Mouse (Mus musculus): Measurements from ENCODE around the gene Wdr13. TPM values are rescaled to one million over a fixed set of nuclear protein-coding genes. Genes with fewer than 3 reads are reported as not detected.
A peak's percentile ranks its signal among the peaks of the same experiment; 100 is the strongest.
"Not testable (repeated sequence)": the region's sequence is repeated elsewhere in the genome, so short reads cannot be mapped to it uniquely, and the experiment has no call there.

Wdr13 gene
- polyA plus RNA-seq, 1 experiment from 2014 or later = 22.8 TPM

DNA sequence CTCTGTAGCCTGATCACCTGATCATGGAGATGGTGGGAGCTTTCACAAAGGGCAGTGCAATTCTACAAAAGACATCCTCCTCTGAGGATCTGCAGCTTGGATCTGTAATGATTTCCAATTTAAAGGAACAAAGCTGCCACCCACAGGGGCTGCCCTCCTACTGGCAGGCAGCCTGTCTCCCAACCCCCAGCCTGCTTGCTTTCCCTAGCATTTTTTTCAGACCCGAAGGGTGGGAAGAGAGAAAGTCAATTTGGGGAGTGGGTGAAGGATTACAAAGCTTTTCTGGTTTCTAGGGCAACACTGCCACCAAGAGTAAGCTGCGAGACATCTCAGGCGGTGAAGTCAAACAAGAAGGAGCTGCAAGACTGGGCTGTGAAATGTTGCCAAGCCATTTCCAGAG, 31.7 kb downstream of the Wdr13 start:
- Histone ChIP-seq H3K36me3 (no peaks in the 10 kb centered on the region), H3K4me2 (no peak overlapping the region; the same call in 1 of the 2 replicates), H3K27ac (replicated peaks) (no peak overlapping the region), H3K4me1 (no peaks in the 10 kb centered on the region), H3K9me3 (no peaks in the 10 kb centered on the region), H3K4me3 (no peak overlapping the region), H3K9ac (peak overlapping the region; percentile 37), H3K27me3 (replicated peaks) (no peaks in the 10 kb centered on the region)
- no peak for ATAC-seq (ENCODE audit: extremely low read depth, insufficient number of reproducible peaks, low FRiP score, low TSS enrichment)
- WGBS = 19% methylated on average over 3 of the region's 3 CpGs

DNA sequence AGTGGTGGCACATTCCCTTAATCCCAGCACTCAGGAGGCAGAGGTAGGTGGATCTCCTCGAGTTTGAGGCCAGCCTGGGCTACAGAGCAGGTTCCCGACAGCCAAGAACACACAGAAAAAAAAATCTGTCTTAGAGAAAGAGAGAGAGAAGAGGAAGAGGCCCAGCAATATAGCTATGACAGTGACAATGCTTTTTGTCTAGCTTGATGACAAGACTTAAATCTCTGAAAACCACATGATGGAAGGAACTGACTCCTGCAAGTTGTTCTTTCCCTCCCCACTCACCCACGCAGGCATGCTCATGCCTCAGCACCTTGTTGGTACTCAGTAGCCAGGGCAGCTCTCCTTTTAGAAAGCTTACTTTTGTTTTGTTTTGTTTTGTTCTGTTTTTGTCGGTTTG, 33.3 kb downstream of the Wdr13 start:
- no peak for ATAC-seq (ENCODE audit: extremely low read depth, insufficient number of reproducible peaks, low FRiP score, low TSS enrichment)
- no peaks in the 10 kb centered on the region for H3K27me3 ChIP-seq (replicated peaks)
- no peaks in the 10 kb centered on the region for H3K36me3 ChIP-seq
- no peak overlapping the region for H3K4me3 ChIP-seq
- no peak overlapping the region for H3K4me2 ChIP-seq
- no peaks in the 10 kb centered on the region for H3K9me3 ChIP-seq
- H3K4me1 ChIP-seq = 0 out of 2 replicates have a peak, but pooled peaks cover 3% of the 10 kb centered on the region
- 60% methylated on average over 4 of the region's 4 CpGs for WGBS
- H3K9ac ChIP-seq = no peak overlapping the region
- H3K27ac ChIP-seq (replicated peaks) = no peak overlapping the region

DNA sequence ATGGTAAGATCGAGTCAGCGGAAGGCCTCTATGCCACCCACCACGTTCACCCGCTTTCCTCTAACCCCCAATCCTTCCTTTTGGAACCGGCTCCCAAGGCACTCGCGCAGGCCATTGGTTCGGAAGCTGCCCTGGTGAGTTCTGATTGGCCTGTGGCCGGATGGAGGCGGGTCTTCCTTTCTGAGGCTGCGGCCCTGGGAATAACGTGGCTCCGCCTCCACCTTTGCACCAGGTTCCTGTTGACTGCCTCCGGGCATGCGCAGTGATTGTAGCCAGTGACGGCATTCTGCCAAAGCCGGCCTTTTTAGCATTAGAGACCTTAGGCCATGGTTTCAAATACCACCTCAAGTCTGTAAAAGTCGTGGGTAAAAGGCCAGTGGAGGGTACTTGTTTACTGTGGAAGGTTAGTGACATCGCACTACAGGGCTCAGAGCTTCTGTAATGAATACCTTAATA, 35.9 kb downstream of the Wdr13 start:
- no peaks in the 10 kb centered on the region for H3K9me3 ChIP-seq
- H3K36me3 ChIP-seq = no peaks in the 10 kb centered on the region
- ATAC-seq (ENCODE audit: extremely low read depth, insufficient number of reproducible peaks, low FRiP score, low TSS enrichment) = peak; percentile 94
- 13% methylated on average over 19 of the region's 19 CpGs for WGBS
- 0 out of 2 replicates have a peak, but pooled peaks cover 3% of the 10 kb centered on the region for H3K4me1 ChIP-seq
- H3K9ac ChIP-seq = peak overlapping the region; percentile 59; the same call in 1 of the 2 replicates
- H3K27ac ChIP-seq (replicated peaks) = peak overlapping the region; percentile 48
- H3K4me3 ChIP-seq = peak overlapping the region; percentile 42
- peak overlapping the region; percentile 64 for H3K4me2 ChIP-seq
- H3K27me3 ChIP-seq (replicated peaks) = no peaks in the 10 kb centered on the region

DNA sequence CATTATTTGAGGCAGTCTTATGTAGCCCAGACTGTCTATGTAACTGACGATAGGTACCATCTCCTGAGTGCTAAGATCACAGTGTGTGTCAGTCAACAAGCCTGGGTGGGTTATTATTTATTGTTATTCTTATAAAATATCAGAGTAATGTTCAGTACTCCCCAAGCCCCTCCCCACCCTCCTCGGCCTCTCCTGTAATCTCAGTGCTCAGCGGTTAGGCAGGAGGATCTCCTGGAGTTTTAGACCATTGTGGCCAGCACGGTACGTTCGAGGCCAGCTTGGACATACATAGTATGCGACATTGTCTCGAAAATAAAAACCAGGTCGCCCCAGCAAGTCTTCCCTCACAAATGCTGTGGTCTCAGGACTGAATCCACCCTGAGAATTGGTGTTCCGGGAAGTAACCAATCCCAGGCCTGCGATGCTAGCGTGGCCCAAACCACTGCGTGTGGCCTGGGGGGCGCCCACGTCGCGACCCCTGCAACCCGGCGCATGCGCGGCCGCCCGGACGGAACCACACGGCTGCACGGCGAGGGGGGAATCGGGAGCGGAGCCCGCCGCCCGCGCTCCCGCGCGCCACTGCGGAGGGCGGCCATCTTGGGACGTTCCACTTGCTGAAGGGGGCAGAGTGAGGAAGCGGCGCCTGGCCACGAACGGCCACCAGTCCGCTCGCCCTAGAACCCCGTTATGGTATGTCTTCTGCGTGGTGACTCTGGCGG, 36.5 kb downstream of the Wdr13 start:
- H3K27me3 ChIP-seq (replicated peaks); H3K4me1 ChIP-seq; H3K9me3 ChIP-seq; H3K36me3 ChIP-seq; H3K27ac ChIP-seq (replicated peaks): not testable (repeated sequence)
- ATAC-seq (ENCODE audit: extremely low read depth, insufficient number of reproducible peaks, low FRiP score, low TSS enrichment) = peak; percentile 91
- 14% methylated on average over 5 of the region's 48 CpGs for WGBS
- H3K4me2 ChIP-seq = peak overlapping the region; percentile 64
- H3K4me3 ChIP-seq = peak overlapping the region; percentile 42
- peak overlapping the region; percentile 71; the same call in 1 of the 2 replicates for H3K9ac ChIP-seq

DNA sequence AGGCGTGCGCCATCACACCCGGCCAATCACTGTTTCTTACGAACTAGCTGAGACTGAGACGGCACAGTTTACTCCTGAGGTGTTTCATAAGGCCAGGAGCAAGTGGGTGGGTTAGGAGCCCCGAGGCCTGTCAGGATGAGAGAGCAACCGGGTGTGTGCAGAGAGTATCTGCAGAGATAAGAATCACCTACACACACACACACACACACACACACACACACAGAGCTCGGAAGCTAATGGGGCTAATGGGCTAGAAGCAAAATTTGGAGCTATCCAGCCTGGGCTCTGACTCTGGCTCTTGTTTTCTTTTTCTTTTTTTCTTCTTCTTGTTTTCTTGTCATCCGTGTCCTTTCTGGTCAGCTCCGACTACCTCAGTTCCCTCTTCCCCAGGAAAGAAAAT, 37.1 kb downstream of the Wdr13 start:
- Histone ChIP-seq H3K27me3 (replicated peaks) (no peaks in the 10 kb centered on the region), H3K9ac (0 out of 2 replicates have a peak overlapping the region, but pooled peaks have one; percentile 71), H3K9me3 (no peaks in the 10 kb centered on the region), H3K4me2 (peak overlapping the region; percentile 64), H3K27ac (replicated peaks) (no peak overlapping the region), H3K4me3 (peak overlapping the region; percentile 40), H3K36me3 (no peaks in the 10 kb centered on the region), H3K4me1 (0 out of 2 replicates have a peak, but pooled peaks cover 3% of the 10 kb centered on the region)
- no peak for ATAC-seq (ENCODE audit: extremely low read depth, insufficient number of reproducible peaks, low FRiP score, low TSS enrichment)
- 72% methylated on average over 10 of the region's 10 CpGs for WGBS

DNA sequence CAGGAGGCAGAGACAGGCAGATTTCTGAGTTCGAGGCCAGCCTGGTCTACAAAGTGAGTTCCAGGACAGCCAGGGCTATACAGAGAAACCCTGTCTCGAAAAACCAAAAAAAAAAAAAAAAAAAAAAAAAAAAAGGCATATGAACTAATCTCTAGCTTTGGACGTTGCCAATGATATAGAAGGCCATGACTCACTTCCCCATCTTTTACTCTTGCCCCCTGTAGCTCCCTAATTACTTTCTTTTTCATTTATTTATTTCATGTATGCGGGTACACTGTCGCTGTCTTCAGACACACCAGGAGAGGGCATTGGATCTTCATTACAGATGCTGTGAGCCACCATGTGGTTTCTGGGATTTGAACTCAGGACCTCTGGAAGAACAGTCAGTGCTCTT, 41.7 kb downstream of the Wdr13 start:
- not testable (repeated sequence) for H3K9me3 ChIP-seq; H3K9ac ChIP-seq; H3K4me1 ChIP-seq; H3K4me2 ChIP-seq; H3K27me3 ChIP-seq (replicated peaks); H3K36me3 ChIP-seq; H3K27ac ChIP-seq (replicated peaks); H3K4me3 ChIP-seq; ATAC-seq (ENCODE audit: extremely low read depth, insufficient number of reproducible peaks, low FRiP score, low TSS enrichment)
- WGBS = 92% methylated on average over 4 of the region's 5 CpGs

DNA sequence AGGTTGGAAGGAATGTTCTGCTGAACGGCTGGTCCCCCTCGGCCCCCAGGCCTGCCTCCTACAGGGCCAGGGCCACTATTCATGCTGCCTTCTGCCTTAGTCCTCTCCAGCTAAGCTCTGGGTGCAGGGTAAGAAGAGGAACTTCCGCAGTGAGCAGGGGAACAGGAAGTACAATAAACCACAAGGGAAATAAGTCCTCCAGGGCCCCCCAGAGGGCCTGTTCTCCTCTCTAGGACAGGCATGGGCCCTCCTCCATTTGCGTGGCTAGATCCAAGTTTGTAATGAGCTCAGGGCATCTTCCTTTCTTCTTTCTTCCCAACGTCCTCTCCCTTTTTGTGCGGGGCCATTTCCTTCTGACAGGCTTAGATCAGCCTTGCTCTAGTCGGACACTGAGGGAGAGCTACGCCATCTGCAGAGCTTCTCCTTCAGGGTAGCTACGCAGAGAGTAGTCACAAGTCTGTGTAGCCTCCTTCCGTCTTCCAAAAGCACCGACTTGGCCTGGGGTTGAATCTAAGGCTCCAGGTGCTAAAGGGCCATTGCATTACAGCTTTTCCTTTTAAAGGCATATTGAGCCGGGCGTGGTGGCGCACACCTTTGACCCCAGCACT, 42.2 kb downstream of the Wdr13 start, which contains the start of gene Was:
TSS of gene Was (minus strand) at position 153 of the 608 bp plus-strand sequence.
- Histone ChIP-seq H3K4me1 (no peaks in the 10 kb centered on the region), H3K9ac (no peak within 1 kb of the TSS), H3K27me3 (replicated peaks) (no peaks in the 10 kb centered on the region), H3K36me3 (no peaks in the 10 kb centered on the region), H3K27ac (replicated peaks) (no peak within 1 kb of the TSS), H3K4me2 (no peak within 1 kb of the TSS), H3K4me3 (no peak within 1 kb of the TSS), H3K9me3 (no peaks in the 10 kb centered on the region)
- ATAC-seq (ENCODE audit: extremely low read depth, insufficient number of reproducible peaks, low FRiP score, low TSS enrichment) = no peak
- WGBS = 76% methylated on average over 14 of the region's 14 CpGs

DNA sequence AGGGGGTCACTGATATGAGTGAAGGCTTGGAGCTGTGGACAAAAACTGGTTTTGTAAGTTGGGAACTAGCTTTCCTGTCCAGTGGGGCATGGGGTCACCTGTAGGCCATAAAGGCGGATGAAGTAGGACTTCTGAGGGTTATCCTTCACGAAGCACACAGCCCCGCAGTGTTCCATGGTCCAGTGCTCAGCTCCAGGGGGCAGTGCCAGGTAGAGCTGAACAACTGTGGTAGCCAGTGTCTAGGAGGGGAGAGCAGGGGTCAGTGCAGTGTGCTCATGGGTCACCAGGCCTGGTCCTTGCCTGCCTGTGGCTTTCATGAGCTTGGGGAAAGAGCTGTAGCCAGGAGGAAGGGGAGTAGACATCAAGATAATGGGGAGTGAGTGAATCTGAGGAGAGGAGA, 42.9 kb downstream of the Wdr13 start:
- no peaks in the 10 kb centered on the region for H3K9me3 ChIP-seq
- no peaks in the 10 kb centered on the region for H3K27me3 ChIP-seq (replicated peaks)
- H3K36me3 ChIP-seq = no peaks in the 10 kb centered on the region
- H3K4me3 ChIP-seq = no peak overlapping the region
- H3K9ac ChIP-seq = no peak overlapping the region
- ATAC-seq (ENCODE audit: extremely low read depth, insufficient number of reproducible peaks, low FRiP score, low TSS enrichment) = no peak
- H3K27ac ChIP-seq (replicated peaks) = no peak overlapping the region
- no peaks in the 10 kb centered on the region for H3K4me1 ChIP-seq
- no peak overlapping the region for H3K4me2 ChIP-seq
- 91% methylated on average over 3 of the region's 3 CpGs for WGBS

DNA sequence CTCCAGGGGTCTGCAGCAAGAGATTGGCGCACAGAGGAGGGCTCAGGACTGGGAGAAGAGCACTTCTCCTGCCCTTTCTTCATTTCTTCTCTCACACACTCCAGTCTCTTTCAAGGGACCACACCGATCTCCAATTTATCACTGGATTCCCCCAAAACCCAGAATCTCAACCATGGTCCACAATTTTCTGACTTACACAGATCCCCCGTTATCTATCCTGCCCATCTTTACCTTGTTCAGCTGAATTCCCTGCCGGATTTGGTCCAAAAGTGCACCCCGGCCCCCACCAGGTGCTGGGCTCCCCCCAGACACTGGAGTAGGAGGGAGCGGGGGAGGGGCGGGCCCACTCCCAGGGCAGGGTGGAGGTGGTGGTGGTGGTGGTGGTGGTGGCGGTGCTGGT, 47.1 kb downstream of the Wdr13 start:
- no peak for ATAC-seq (ENCODE audit: extremely low read depth, insufficient number of reproducible peaks, low FRiP score, low TSS enrichment)
- H3K27ac ChIP-seq (replicated peaks) = no peak overlapping the region
- H3K9ac ChIP-seq = no peak overlapping the region
- no peaks in the 10 kb centered on the region for H3K27me3 ChIP-seq (replicated peaks)
- H3K4me3 ChIP-seq = no peak overlapping the region
- 73% methylated on average over 8 of the region's 8 CpGs for WGBS
- H3K9me3 ChIP-seq = no peaks in the 10 kb centered on the region
- H3K4me2 ChIP-seq = no peak overlapping the region
- no peaks in the 10 kb centered on the region for H3K36me3 ChIP-seq
- H3K4me1 ChIP-seq = no peaks in the 10 kb centered on the region

DNA sequence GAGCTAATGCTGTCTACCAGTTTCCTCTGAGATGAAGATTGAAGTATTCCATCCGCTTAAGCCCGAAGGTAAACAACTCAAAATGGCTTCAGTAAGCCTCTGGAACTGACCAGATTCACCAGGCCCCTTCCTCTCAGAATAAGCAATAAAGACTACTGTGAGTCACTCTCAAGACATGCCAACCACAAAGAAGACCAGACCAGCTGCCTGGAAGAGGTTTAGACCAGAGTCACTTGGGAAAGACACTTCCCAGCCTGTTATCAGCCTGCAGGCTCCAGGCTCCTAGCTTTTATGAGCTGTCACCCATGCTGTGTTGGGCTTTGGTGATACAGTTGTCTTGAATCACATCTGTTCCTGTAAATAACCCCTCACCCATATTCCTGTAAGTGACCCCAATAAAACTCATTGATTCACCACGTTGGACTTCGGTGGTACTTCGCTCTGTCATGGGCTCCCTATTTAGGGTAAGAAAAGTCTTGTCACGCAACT, 47.9 kb downstream of the Wdr13 start:
- 75% methylated on average over 6 of the region's 6 CpGs for WGBS
- Histone ChIP-seq H3K36me3 (no peaks in the 10 kb centered on the region), H3K4me3 (no peak overlapping the region), H3K9ac (no peak overlapping the region), H3K27ac (replicated peaks) (no peak overlapping the region), H3K9me3 (no peaks in the 10 kb centered on the region), H3K4me2 (no peak overlapping the region), H3K27me3 (replicated peaks) (no peaks in the 10 kb centered on the region), H3K4me1 (no peaks in the 10 kb centered on the region)
- no peak for ATAC-seq (ENCODE audit: extremely low read depth, insufficient number of reproducible peaks, low FRiP score, low TSS enrichment)

DNA sequence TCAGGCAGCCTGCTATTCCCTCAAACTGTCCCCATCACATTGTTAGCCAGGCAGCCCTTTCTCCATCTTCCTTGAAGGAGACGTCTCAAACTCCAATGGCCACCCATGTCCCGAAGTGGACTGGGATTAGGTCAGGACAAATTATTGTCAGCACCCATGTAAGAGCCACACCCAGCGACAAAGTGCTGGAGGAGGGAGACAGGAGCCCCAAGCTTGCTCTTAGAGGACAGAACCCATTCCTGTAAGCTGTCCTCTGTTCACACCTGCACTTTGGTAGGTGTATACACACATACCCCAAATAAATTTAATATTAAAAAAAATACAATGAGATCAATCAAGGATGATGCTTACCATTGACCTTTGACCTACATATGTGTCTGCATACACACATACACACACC, 57.6 kb downstream of the Wdr13 start:
- Histone ChIP-seq H3K9ac (peak overlapping the region; percentile 72), H3K9me3 (no peaks in the 10 kb centered on the region), H3K36me3 (peaks cover 19% of the 10 kb centered on the region), H3K4me1 (peaks cover 8% of the 10 kb centered on the region), H3K4me2 (peak overlapping the region; percentile 70), H3K27me3 (replicated peaks) (no peaks in the 10 kb centered on the region), H3K4me3 (peak overlapping the region; percentile 69), H3K27ac (replicated peaks) (peak overlapping the region; percentile 62)
- 18% methylated on average over 3 of the region's 3 CpGs for WGBS
- ATAC-seq (ENCODE audit: extremely low read depth, insufficient number of reproducible peaks, low FRiP score, low TSS enrichment) = no peak
